10 mouse cellular contexts compared by ENCODE assay signal in the genomic region with DNA sequence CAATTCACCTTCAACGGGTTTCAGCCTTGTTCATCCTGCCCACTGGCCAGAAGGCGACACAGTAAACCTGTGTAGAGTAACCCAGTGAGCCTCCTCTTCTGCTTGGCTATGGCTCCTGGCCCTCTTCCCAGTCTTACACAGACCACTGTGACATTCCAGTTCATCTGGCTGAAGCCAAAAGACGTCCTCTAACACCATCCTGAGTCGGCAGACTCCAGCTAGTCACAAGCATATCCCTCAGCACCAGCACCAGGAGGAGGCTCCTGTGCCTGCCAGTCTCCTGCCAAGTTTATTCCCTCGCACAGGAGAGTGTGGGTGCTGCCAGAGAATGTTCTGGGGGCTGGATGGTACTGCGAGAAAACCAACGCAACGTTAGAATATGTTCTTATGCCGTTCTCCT.
DNase-seq lines count a peak whose midpoint lies in the region; ATAC-seq lines count a peak whose summit lies in the region.
"Had no signal": no experiment of that assay in that cellular context is flagged by ENCODE, and none has a peak within 500 bp of the region (broad histone marks: within the 10 kb centered on the region; RNA-seq: fewer than 3 reads in every experiment).

No protein-coding gene starts in this region.

- peak; percentile 82 for DNase-seq in heart, adult 11 months
- DNase-seq in heart, postnatal 36 days: no peak
- peak; percentile 34 for DNase-seq in NIH3T3 (ENCODE audit: low read depth)
- peak; percentile 62 to 66 for DNase-seq in cerebellum, postnatal 36 days
- peak; percentile 57 to 79 for DNase-seq in left cerebral cortex, adult 9 months (ENCODE audit: low spot score in 2 of 2)
- DNase-seq in thymus, postnatal 36 days: no peak
- DNase-seq in adrenal gland, adult 8-10 months: no peak
- DNase-seq: kidney, postnatal 14 days had no signal

- ATAC-seq in inflammation-experienced regulatory T-cells, adult 6 months: no peak
- ATAC-seq: lung, postnatal 0 days had no signal

- intact Hi-C loops in heart, postnatal 36 days (cut with DNase I): no loop called here

Comparison
In these comparisons a context has a peak if more than half of its experiments do, and no peak if none do; other contexts are left out.
1. DNase-seq: peak in heart, adult 11 months (single experiment), NIH3T3 (single experiment), cerebellum, postnatal 36 days (2 of 2) and left cerebral cortex, adult 9 months (2 of 2); none in heart, postnatal 36 days (0 of 2), thymus, postnatal 36 days (0 of 2) and adrenal gland, adult 8-10 months (single experiment).